Mouse (Mus musculus): ENCODE measurements around the gene Sec16b. TPM values are rescaled to one million over a fixed set of nuclear protein-coding genes. Genes with fewer than 3 reads are reported as not detected.

Gene Sec16b
- polyA plus RNA-seq, 1 experiment from 2014 or later = 0.82 TPM

- H3K27ac ChIP-seq (replicated peaks) = no peak overlapping the region
- DNase-seq (ENCODE audit: low spot score) = no peak
Observed at GRCm38 (mm10) chr1:157575316-157575715, 68.8 kb downstream of the Sec16b start.

GRCm38 (mm10) chr1:157578336-157578735, 71.8 kb downstream of the Sec16b start:
- no peak for DNase-seq (ENCODE audit: low spot score)
- Histone ChIP-seq H3K4me3 (no peak overlapping the region), H3K9me3 (no peaks in the 10 kb centered on the region), H3K27me3 (replicated peaks; ENCODE audit: low read depth, poor library complexity, severe bottlenecking) (no peaks in the 10 kb centered on the region), H3K36me3 (replicated peaks) (no peaks in the 10 kb centered on the region), H3K4me1 (no peaks in the 10 kb centered on the region), H3K27ac (replicated peaks) (no peak overlapping the region)
- 93% methylated on average over 8 of the region's 8 CpGs for WGBS

More at GRCm38 (mm10) chr1:157575316-157575715, 68.8 kb downstream of the Sec16b start:
- H3K36me3 ChIP-seq (replicated peaks) = no peaks in the 10 kb centered on the region
- WGBS = 85% methylated on average over 3 of the region's 3 CpGs
- H3K9me3 ChIP-seq = no peaks in the 10 kb centered on the region
- no peaks in the 10 kb centered on the region for H3K27me3 ChIP-seq (replicated peaks; ENCODE audit: low read depth, poor library complexity, severe bottlenecking)
- H3K4me3 ChIP-seq = no peak overlapping the region
- no peaks in the 10 kb centered on the region for H3K4me1 ChIP-seq

GRCm38 (mm10) chr1:157586556-157586955, 80.0 kb downstream of the Sec16b start:
- Histone ChIP-seq H3K27me3 (replicated peaks; ENCODE audit: low read depth, poor library complexity, severe bottlenecking) (no peaks in the 10 kb centered on the region), H3K36me3 (replicated peaks) (no peaks in the 10 kb centered on the region), H3K4me3 (no peak overlapping the region), H3K4me1 (no peaks in the 10 kb centered on the region), H3K27ac (replicated peaks) (no peak overlapping the region), H3K9me3 (no peaks in the 10 kb centered on the region)
- no peak for DNase-seq (ENCODE audit: low spot score)
- 77% methylated on average over 5 of the region's 5 CpGs for WGBS

- DNase-seq (ENCODE audit: low spot score) = peak; percentile 10
- Histone ChIP-seq H3K4me1 (no peaks in the 10 kb centered on the region), H3K36me3 (replicated peaks) (no peaks in the 10 kb centered on the region), H3K27me3 (replicated peaks; ENCODE audit: low read depth, poor library complexity, severe bottlenecking) (no peaks in the 10 kb centered on the region), H3K4me3 (no peak overlapping the region), H3K27ac (replicated peaks) (no peak overlapping the region), H3K9me3 (no peaks in the 10 kb centered on the region)
- 48% methylated on average over 2 of the region's 2 CpGs for WGBS
Observed at GRCm38 (mm10) chr1:157592039-157592438, 85.5 kb downstream of the Sec16b start.

- Histone ChIP-seq H3K27ac (replicated peaks) (no peak overlapping the region), H3K4me3 (no peak overlapping the region), H3K9me3 (no peaks in the 10 kb centered on the region), H3K36me3 (replicated peaks) (no peaks in the 10 kb centered on the region), H3K27me3 (replicated peaks; ENCODE audit: low read depth, poor library complexity, severe bottlenecking) (no peaks in the 10 kb centered on the region), H3K4me1 (no peaks in the 10 kb centered on the region)
- WGBS = 83% methylated on average over 5 of the region's 5 CpGs
- DNase-seq (ENCODE audit: low spot score) = no peak
Observed at GRCm38 (mm10) chr1:157594561-157594960, 88.0 kb downstream of the Sec16b start.

- WGBS = 79% methylated on average over 9 of the region's 9 CpGs
- no peaks in the 10 kb centered on the region for H3K36me3 ChIP-seq (replicated peaks)
- DNase-seq (ENCODE audit: low spot score) = no peak
- H3K4me1 ChIP-seq = no peaks in the 10 kb centered on the region
- H3K9me3 ChIP-seq = no peaks in the 10 kb centered on the region
- H3K4me3 ChIP-seq = no peak overlapping the region
- H3K27me3 ChIP-seq (replicated peaks; ENCODE audit: low read depth, poor library complexity, severe bottlenecking) = no peaks in the 10 kb centered on the region
- H3K27ac ChIP-seq (replicated peaks) = no peak overlapping the region
Observed at GRCm38 (mm10) chr1:157595165-157595564, 88.6 kb downstream of the Sec16b start.

- Histone ChIP-seq H3K4me1 (no peaks in the 10 kb centered on the region), H3K4me3 (no peak overlapping the region), H3K36me3 (replicated peaks) (no peaks in the 10 kb centered on the region), H3K9me3 (no peaks in the 10 kb centered on the region), H3K27ac (replicated peaks) (no peak overlapping the region), H3K27me3 (replicated peaks; ENCODE audit: low read depth, poor library complexity, severe bottlenecking) (no peaks in the 10 kb centered on the region)
- WGBS = 85% methylated on average over 5 of the region's 5 CpGs
- no peak for DNase-seq (ENCODE audit: low spot score)
Observed at GRCm38 (mm10) chr1:157604513-157604912, 98.0 kb downstream of the Sec16b start.

Other genes with a start within 250 kb of the Sec16b start
- 8.0 and 9.0 TPM in 2 replicates for gene Rasal2, start 94.1 kb upstream of the Sec16b start, polyA plus RNA-seq (2016; fragmentation: Nextera tagmentation; extraction: Ambion mirVana)
- gene Cryzl2, start 48.2 kb upstream of the Sec16b start, polyA plus RNA-seq (2016; fragmentation: Nextera tagmentation; extraction: Ambion mirVana) = 5.4 and 8.1 TPM in 2 replicates

All from embryonic facial prominence, embryonic 10.5 days (tissue).